Mouse (Mus musculus): Measurements from ENCODE around the gene Dact2. TPM values are rescaled to one million over a fixed set of nuclear protein-coding genes. Genes with fewer than 3 reads are reported as not detected.
A peak's percentile ranks its signal among the peaks of the same experiment; 100 is the strongest.

Gene Dact2
- polyA plus RNA-seq, 1 experiment from 2014 or later, result 0.73 TPM

- H3K27ac ChIP-seq (ENCODE audit: low read depth, low read length), result no peak overlapping the region
- peaks cover 33% of the 10 kb centered on the region for H3K27me3 ChIP-seq (ENCODE audit: control insufficient read depth, insufficient read depth, low read length)
- WGBS, result under 1% methylated on average over 94 of the region's 97 CpGs
These were observed 773 bp downstream of the Dact2 start for GRCm38 (mm10) chr17:14203121-14203941.

GRCm38 (mm10) chr17:14202291-14203030 lies 1.6 kb downstream of the Dact2 start:
- WGBS, result 2% methylated on average over 18 of the region's 18 CpGs
- H3K27ac ChIP-seq (ENCODE audit: low read depth, low read length), result no peak overlapping the region
- peak overlapping the region; percentile 60 for H3K4me3 ChIP-seq (ENCODE audit: low read depth, low read length)
- peaks cover 11% of the 10 kb centered on the region; the same call in 1 of the 2 replicates for H3K4me1 ChIP-seq (replicated peaks; ENCODE audit: control insufficient read depth, insufficient read depth, low read length)
- no peak overlapping the region for H3K9ac ChIP-seq (ENCODE audit: low read length)
- no peaks in the 10 kb centered on the region for H3K9me3 ChIP-seq (ENCODE audit: control insufficient read depth, low read length)
- 0 out of 2 replicates have a peak, but pooled peaks have one; percentile 37 for ATAC-seq (replicated peaks; ENCODE audit: low FRiP score)
- peaks cover 33% of the 10 kb centered on the region for H3K27me3 ChIP-seq (ENCODE audit: control insufficient read depth, insufficient read depth, low read length)
- H3K36me3 ChIP-seq (ENCODE audit: control insufficient read depth, insufficient read depth, low read length), result no peaks in the 10 kb centered on the region
- no peak for DNase-seq (ENCODE audit: low spot score)
- H3K4me2 ChIP-seq (ENCODE audit: low read depth, low read length, severe bottlenecking), result peak overlapping the region; percentile 95

More at GRCm38 (mm10) chr17:14203121-14203941, 773 bp downstream of the Dact2 start:
- H3K9me3 ChIP-seq (ENCODE audit: control insufficient read depth, low read length), result no peaks in the 10 kb centered on the region
- ATAC-seq (replicated peaks; ENCODE audit: low FRiP score) (peak; percentile 50), DNase-seq (ENCODE audit: low spot score) (peak; percentile 76)
- peak overlapping the region; percentile 95 for H3K4me2 ChIP-seq (ENCODE audit: low read depth, low read length, severe bottlenecking)
- H3K4me1 ChIP-seq (replicated peaks; ENCODE audit: control insufficient read depth, insufficient read depth, low read length), result peaks cover 11% of the 10 kb centered on the region; the same call in 1 of the 2 replicates
- H3K9ac ChIP-seq (ENCODE audit: low read length), result peak overlapping the region; percentile 41
- H3K36me3 ChIP-seq (ENCODE audit: control insufficient read depth, insufficient read depth, low read length), result no peaks in the 10 kb centered on the region
- peak overlapping the region; percentile 60 for H3K4me3 ChIP-seq (ENCODE audit: low read depth, low read length)

GRCm38 (mm10) chr17:14201281-14201787 lies 2.8 kb downstream of the Dact2 start:
- no peak overlapping the region for H3K9ac ChIP-seq (ENCODE audit: low read length)
- DNase-seq (ENCODE audit: low spot score), result no peak
- H3K27ac ChIP-seq (ENCODE audit: low read depth, low read length), result no peak overlapping the region
- H3K4me3 ChIP-seq (ENCODE audit: low read depth, low read length), result no peak overlapping the region
- ATAC-seq (replicated peaks; ENCODE audit: low FRiP score), result no peak
- no peak overlapping the region for H3K4me2 ChIP-seq (ENCODE audit: low read depth, low read length, severe bottlenecking)
- H3K9me3 ChIP-seq (ENCODE audit: control insufficient read depth, low read length), result no peaks in the 10 kb centered on the region
- H3K27me3 ChIP-seq (ENCODE audit: control insufficient read depth, insufficient read depth, low read length), result peaks cover 33% of the 10 kb centered on the region
- no peaks in the 10 kb centered on the region for H3K36me3 ChIP-seq (ENCODE audit: control insufficient read depth, insufficient read depth, low read length)
- 8% methylated on average over 12 of the region's 12 CpGs for WGBS
- H3K4me1 ChIP-seq (replicated peaks; ENCODE audit: control insufficient read depth, insufficient read depth, low read length), result peaks cover 11% of the 10 kb centered on the region; the same call in 1 of the 2 replicates

GRCm38 (mm10) chr17:14200206-14200605 lies 3.9 kb downstream of the Dact2 start:
- no peak overlapping the region for H3K27ac ChIP-seq (ENCODE audit: low read depth, low read length)
- peaks cover 11% of the 10 kb centered on the region; the same call in 1 of the 2 replicates for H3K4me1 ChIP-seq (replicated peaks; ENCODE audit: control insufficient read depth, insufficient read depth, low read length)
- no peaks in the 10 kb centered on the region for H3K9me3 ChIP-seq (ENCODE audit: control insufficient read depth, low read length)
- no peak overlapping the region for H3K4me3 ChIP-seq (ENCODE audit: low read depth, low read length)
- H3K9ac ChIP-seq (ENCODE audit: low read length), result no peak overlapping the region
- H3K27me3 ChIP-seq (ENCODE audit: control insufficient read depth, insufficient read depth, low read length), result peaks cover 33% of the 10 kb centered on the region
- H3K36me3 ChIP-seq (ENCODE audit: control insufficient read depth, insufficient read depth, low read length), result no peaks in the 10 kb centered on the region
- 89% methylated on average over 7 of the region's 7 CpGs for WGBS
- DNase-seq (ENCODE audit: low spot score), result no peak
- ATAC-seq (replicated peaks; ENCODE audit: low FRiP score), result no peak
- H3K4me2 ChIP-seq (ENCODE audit: low read depth, low read length, severe bottlenecking), result no peak overlapping the region

GRCm38 (mm10) chr17:14199621-14200020 lies 4.5 kb downstream of the Dact2 start:
- Histone ChIP-seq H3K4me3 (ENCODE audit: low read depth, low read length) (no peak overlapping the region), H3K4me2 (ENCODE audit: low read depth, low read length, severe bottlenecking) (no peak overlapping the region), H3K27ac (ENCODE audit: low read depth, low read length) (no peak overlapping the region), H3K4me1 (replicated peaks; ENCODE audit: control insufficient read depth, insufficient read depth, low read length) (peaks cover 11% of the 10 kb centered on the region; the same call in 1 of the 2 replicates), H3K9me3 (ENCODE audit: control insufficient read depth, low read length) (no peaks in the 10 kb centered on the region), H3K36me3 (ENCODE audit: control insufficient read depth, insufficient read depth, low read length) (no peaks in the 10 kb centered on the region), H3K27me3 (ENCODE audit: control insufficient read depth, insufficient read depth, low read length) (peaks cover 28% of the 10 kb centered on the region), H3K9ac (ENCODE audit: low read length) (no peak overlapping the region)
- 41% methylated on average over 4 of the region's 4 CpGs for WGBS
- DNase-seq (ENCODE audit: low spot score) (no peak), ATAC-seq (replicated peaks; ENCODE audit: low FRiP score) (no peak)

GRCm38 (mm10) chr17:14192924-14193323 lies 11.2 kb downstream of the Dact2 start:
- no peak overlapping the region for H3K9ac ChIP-seq (ENCODE audit: low read length)
- no peak overlapping the region for H3K4me3 ChIP-seq (ENCODE audit: low read depth, low read length)
- WGBS, result 74% methylated on average over 9 of the region's 9 CpGs
- H3K4me2 ChIP-seq (ENCODE audit: low read depth, low read length, severe bottlenecking), result no peak overlapping the region
- H3K27me3 ChIP-seq (ENCODE audit: control insufficient read depth, insufficient read depth, low read length), result no peaks in the 10 kb centered on the region
- no peak overlapping the region for H3K27ac ChIP-seq (ENCODE audit: low read depth, low read length)
- no peaks in the 10 kb centered on the region for H3K36me3 ChIP-seq (ENCODE audit: control insufficient read depth, insufficient read depth, low read length)
- ATAC-seq (replicated peaks; ENCODE audit: low FRiP score) (no peak), DNase-seq (ENCODE audit: low spot score) (no peak)
- H3K4me1 ChIP-seq (replicated peaks; ENCODE audit: control insufficient read depth, insufficient read depth, low read length), result no peaks in the 10 kb centered on the region
- no peaks in the 10 kb centered on the region for H3K9me3 ChIP-seq (ENCODE audit: control insufficient read depth, low read length)

- DNase-seq (ENCODE audit: low spot score) (no peak), ATAC-seq (replicated peaks; ENCODE audit: low FRiP score) (no peak)
- 90% methylated on average over 4 of the region's 4 CpGs for WGBS
These were observed 11.7 kb downstream of the Dact2 start for GRCm38 (mm10) chr17:14192432-14192831.

GRCm38 (mm10) chr17:14188455-14188854 lies 15.6 kb downstream of the Dact2 start:
- H3K4me2 ChIP-seq (ENCODE audit: low read depth, low read length, severe bottlenecking), result no peak overlapping the region
- H3K27me3 ChIP-seq (ENCODE audit: control insufficient read depth, insufficient read depth, low read length), result no peaks in the 10 kb centered on the region
- ATAC-seq (replicated peaks; ENCODE audit: low FRiP score) (no peak), DNase-seq (ENCODE audit: low spot score) (no peak)
- no peaks in the 10 kb centered on the region for H3K36me3 ChIP-seq (ENCODE audit: control insufficient read depth, insufficient read depth, low read length)
- no peaks in the 10 kb centered on the region for H3K9me3 ChIP-seq (ENCODE audit: control insufficient read depth, low read length)
- H3K4me3 ChIP-seq (ENCODE audit: low read depth, low read length), result no peak overlapping the region
- no peak overlapping the region for H3K27ac ChIP-seq (ENCODE audit: low read depth, low read length)
- H3K4me1 ChIP-seq (replicated peaks; ENCODE audit: control insufficient read depth, insufficient read depth, low read length), result no peaks in the 10 kb centered on the region
- no peak overlapping the region for H3K9ac ChIP-seq (ENCODE audit: low read length)

More at GRCm38 (mm10) chr17:14192432-14192831, 11.7 kb downstream of the Dact2 start:
- H3K4me1 ChIP-seq (replicated peaks; ENCODE audit: control insufficient read depth, insufficient read depth, low read length), result no peaks in the 10 kb centered on the region
- no peak overlapping the region for H3K4me3 ChIP-seq (ENCODE audit: low read depth, low read length)
- H3K4me2 ChIP-seq (ENCODE audit: low read depth, low read length, severe bottlenecking), result no peak overlapping the region
- H3K27me3 ChIP-seq (ENCODE audit: control insufficient read depth, insufficient read depth, low read length), result no peaks in the 10 kb centered on the region
- no peak overlapping the region for H3K27ac ChIP-seq (ENCODE audit: low read depth, low read length)
- H3K9ac ChIP-seq (ENCODE audit: low read length), result no peak overlapping the region
- no peaks in the 10 kb centered on the region for H3K36me3 ChIP-seq (ENCODE audit: control insufficient read depth, insufficient read depth, low read length)
- no peaks in the 10 kb centered on the region for H3K9me3 ChIP-seq (ENCODE audit: control insufficient read depth, low read length)

Data from forebrain, embryonic 11.5 days (tissue).